Mouse (Mus musculus) intestine, embryonic 16.5 days (tissue): ENCODE measurements around the gene Plpp7. TPM values are rescaled to one million over a fixed set of nuclear protein-coding genes. Genes with fewer than 3 reads are reported as not detected.

ENCODE experiments used
- ATAC-seq: fragments of 200-750 bp; cut with Nextera tagmentation; 2 replicates; pipeline ENCODE4 v1.8.0; 2017; ENCODE audit warnings: moderate TSS enrichment, moderate library complexity
- H3K27ac ChIP-seq: fragments of 300-500 bp; sonication (generic); 2 replicates; pipeline ENCODE4 v1.5.1; 2014; ENCODE audit warnings: mild to moderate bottlenecking, low read length
- H3K27me3 ChIP-seq: fragments of 300-500 bp; sonication (generic); replicated peaks from 2 replicates; pipeline ENCODE4 v1.6.1; 2014; ENCODE audit warnings: low read length, control low read depth, mixed read lengths; ENCODE audit not compliant: control insufficient read depth, insufficient read depth
- H3K36me3 ChIP-seq: fragments of 300-500 bp; sonication (generic); 2 replicates; pipeline ENCODE4 v1.6.1; 2014; ENCODE audit warnings: low read length, control low read depth; ENCODE audit not compliant: control insufficient read depth, insufficient read depth
- H3K4me1 ChIP-seq: fragments of 300-500 bp; sonication (generic); 2 replicates; pipeline ENCODE4 v1.6.1; 2014; ENCODE audit warnings: low read length, control low read depth, mixed read lengths; ENCODE audit not compliant: control insufficient read depth, insufficient read depth
- H3K4me2 ChIP-seq: fragments of 300-500 bp; sonication (generic); 2 replicates; pipeline ENCODE4 v1.6.1; 2014; ENCODE audit warnings: low read depth, low read length, control low read depth
- H3K4me3 ChIP-seq: fragments of 300-500 bp; sonication (generic); 2 replicates; pipeline ENCODE4 v1.5.1; 2014; ENCODE audit warnings: mild to moderate bottlenecking, low read length
- H3K9ac ChIP-seq: fragments of 300-500 bp; sonication (generic); 2 replicates; pipeline ENCODE4 v1.6.1; 2014; ENCODE audit warnings: low read depth, low read length
- H3K9me3 ChIP-seq: fragments of 300-500 bp; sonication (generic); 2 replicates; pipeline ENCODE4 v1.6.1; 2016; ENCODE audit warnings: low read length, control low read depth; ENCODE audit not compliant: control insufficient read depth
- WGBS: fragments of 180-500 bp; shearing (Covaris S2); extraction: QIAGEN DNeasy Blood & Tissue Kit; methylation state at CpG from one replicate; pipeline ENCODE4 v1.1.7; 2014; 5-methylcytosine and 5-hydroxymethylcytosine counted together
- polyA plus RNA-seq: library from polyadenylated mRNA; unstranded; fragments of >200 nt; fragmentation: Nextera tagmentation; extraction: Ambion mirVana; gene quantifications from 2 replicates; pipeline ENCODE4 v1.2.1, GENCODE M21; 2015

The Plpp7 gene
- polyA plus RNA-seq, 1 experiment from 2014 or later = 5.0 TPM

GRCm38 (mm10) chr2:32105117-32105913 lies 10.0 kb downstream of the Plpp7 start:
- no peak for ATAC-seq
- H3K4me1 ChIP-seq = no peaks in the 10 kb centered on the region

GRCm38 (mm10) chr2:32105930-32106329 lies 10.6 kb downstream of the Plpp7 start:
- Histone ChIP-seq H3K9ac (no peak overlapping the region), H3K4me1 (no peaks in the 10 kb centered on the region), H3K27me3 (no peaks in the 10 kb centered on the region), H3K9me3 (0 out of 2 replicates have a peak, but pooled peaks cover under 1% of the 10 kb centered on the region), H3K4me2 (no peak overlapping the region), H3K36me3 (no peaks in the 10 kb centered on the region), H3K4me3 (no peak overlapping the region), H3K27ac (no peak overlapping the region)
- ATAC-seq = no peak
- WGBS = 82% methylated on average over 7 of the region's 7 CpGs

More at GRCm38 (mm10) chr2:32105117-32105913, 10.0 kb downstream of the Plpp7 start:
- WGBS = 79% methylated on average over 16 of the region's 16 CpGs
- Histone ChIP-seq H3K4me3 (no peak overlapping the region), H3K27ac (no peak overlapping the region), H3K4me2 (no peak overlapping the region), H3K9me3 (peaks cover 6% of the 10 kb centered on the region; the same call in 1 of the 2 replicates), H3K9ac (no peak overlapping the region), H3K36me3 (no peaks in the 10 kb centered on the region), H3K27me3 (no peaks in the 10 kb centered on the region)

- Histone ChIP-seq H3K27ac (no peak overlapping the region), H3K9ac (no peak overlapping the region), H3K4me1 (no peaks in the 10 kb centered on the region), H3K27me3 (no peaks in the 10 kb centered on the region), H3K36me3 (no peaks in the 10 kb centered on the region), H3K9me3 (no peaks in the 10 kb centered on the region), H3K4me3 (no peak overlapping the region), H3K4me2 (no peak overlapping the region)
- ATAC-seq = no peak
- 100% methylated on average over 1 of the region's 1 CpGs for WGBS
Observed at GRCm38 (mm10) chr2:32111268-32111667, 15.9 kb downstream of the Plpp7 start.

- 72% methylated on average over 2 of the region's 2 CpGs for WGBS
Observed at GRCm38 (mm10) chr2:32112548-32112947, 17.2 kb downstream of the Plpp7 start.

DNA sequence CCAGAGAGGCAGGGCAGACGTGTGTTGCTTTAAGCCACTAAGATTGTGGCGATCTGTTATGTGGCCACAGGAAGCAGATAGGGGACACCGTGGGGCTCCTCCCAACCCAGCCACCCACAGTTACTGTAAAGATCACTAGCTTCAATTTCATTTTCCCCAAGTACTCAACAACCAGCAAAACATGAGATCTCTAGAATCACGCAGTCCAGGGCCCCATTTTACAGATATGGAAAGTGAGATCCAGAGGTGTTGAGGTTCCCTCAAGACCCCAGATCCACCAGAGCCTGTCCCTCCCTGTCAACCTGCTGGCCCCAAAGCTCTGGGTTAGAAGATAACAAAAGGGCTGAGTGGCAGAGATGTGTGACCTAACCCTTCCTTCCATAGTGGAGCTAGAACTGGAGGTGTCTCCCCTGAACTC lies 20.5 kb downstream of the Plpp7 start:
- Histone ChIP-seq H3K27me3 (no peaks in the 10 kb centered on the region), H3K9ac (no peak overlapping the region), H3K36me3 (no peaks in the 10 kb centered on the region), H3K4me2 (no peak overlapping the region), H3K27ac (no peak overlapping the region), H3K9me3 (no peaks in the 10 kb centered on the region), H3K4me3 (no peak overlapping the region), H3K4me1 (no peaks in the 10 kb centered on the region)
- no peak for ATAC-seq
- WGBS = 89% methylated on average over 4 of the region's 4 CpGs

More at GRCm38 (mm10) chr2:32112548-32112947, 17.2 kb downstream of the Plpp7 start:
- Histone ChIP-seq H3K27me3 (no peaks in the 10 kb centered on the region), H3K36me3 (no peaks in the 10 kb centered on the region), H3K27ac (no peak overlapping the region), H3K4me2 (no peak overlapping the region), H3K9ac (no peak overlapping the region), H3K4me3 (no peak overlapping the region), H3K9me3 (no peaks in the 10 kb centered on the region), H3K4me1 (no peaks in the 10 kb centered on the region)
- no peak for ATAC-seq

DNA sequence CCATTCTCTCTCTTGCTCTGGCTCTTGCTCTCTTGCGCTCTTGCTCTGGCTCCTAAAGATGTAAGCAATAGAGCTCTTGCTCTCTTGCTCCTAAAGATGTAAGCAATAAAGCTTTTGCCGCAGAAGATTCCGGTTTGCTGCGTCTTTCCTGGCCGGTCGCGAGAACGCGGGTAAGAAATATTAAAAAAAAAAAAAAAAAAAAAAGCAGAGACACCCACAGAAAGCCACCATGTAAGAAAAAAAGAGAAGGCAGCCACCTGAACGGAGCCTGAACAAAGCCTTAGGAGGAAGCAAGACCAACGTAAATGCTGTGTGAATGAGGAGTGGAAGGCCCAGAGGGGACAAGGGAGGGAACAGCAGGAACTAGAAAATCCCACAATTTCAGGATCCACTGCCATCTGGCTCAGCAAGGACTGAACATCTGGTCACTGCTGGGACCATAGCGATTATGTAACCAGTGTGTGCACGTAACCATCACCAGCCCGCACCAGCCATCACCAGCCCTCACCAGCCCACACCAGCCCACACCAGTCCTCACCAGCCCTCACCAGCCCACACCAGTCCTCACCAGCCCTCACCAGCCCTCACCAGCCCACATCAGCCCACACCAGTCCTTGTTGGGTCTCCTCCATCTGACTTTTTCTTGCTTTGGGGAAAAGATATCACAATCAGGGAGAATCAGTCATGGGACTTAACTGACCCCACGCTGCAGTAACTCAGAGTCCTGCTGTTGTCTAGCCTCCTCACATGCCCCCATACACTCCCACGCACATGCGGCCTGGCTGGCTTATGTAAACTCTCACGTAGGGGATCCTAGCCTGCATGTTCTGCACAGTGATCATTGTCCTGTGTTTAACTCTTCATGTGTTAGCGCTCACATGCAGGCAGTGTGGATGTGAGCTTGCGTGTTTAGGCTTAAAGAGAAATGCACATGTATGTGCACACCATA lies 24.7 kb downstream of the Plpp7 start:
- no peak for ATAC-seq
- Histone ChIP-seq H3K4me3 (no peak overlapping the region), H3K4me2 (no peak overlapping the region), H3K9me3 (no peaks in the 10 kb centered on the region), H3K36me3 (no peaks in the 10 kb centered on the region), H3K9ac (no peak overlapping the region), H3K27me3 (no peaks in the 10 kb centered on the region), H3K4me1 (no peaks in the 10 kb centered on the region), H3K27ac (no peak overlapping the region)
- 88% methylated on average over 20 of the region's 20 CpGs for WGBS

DNA sequence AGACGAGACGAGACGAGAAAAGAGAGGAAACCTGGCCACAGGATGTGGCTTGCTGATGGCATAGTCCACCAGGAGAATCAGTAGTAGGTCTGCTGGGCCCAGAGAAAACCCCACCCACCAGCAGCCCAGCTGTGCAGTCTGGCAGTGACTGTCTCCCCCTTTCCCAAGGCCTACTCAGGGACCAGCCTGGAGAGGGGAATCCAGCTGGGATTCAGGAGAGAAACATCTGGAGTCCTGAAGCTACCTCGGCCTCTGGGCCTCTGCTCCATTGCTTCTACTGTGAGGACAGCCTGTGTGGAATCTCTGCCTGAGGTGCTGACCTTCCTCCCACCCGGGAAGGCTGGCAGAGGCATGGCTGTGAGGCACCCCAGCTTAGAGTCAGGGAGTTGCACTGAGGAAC lies 25.8 kb downstream of the Plpp7 start:
- Histone ChIP-seq H3K27ac (no peak overlapping the region), H3K4me1 (no peaks in the 10 kb centered on the region), H3K9ac (no peak overlapping the region), H3K4me2 (no peak overlapping the region), H3K36me3 (no peaks in the 10 kb centered on the region), H3K9me3 (no peaks in the 10 kb centered on the region), H3K4me3 (no peak overlapping the region), H3K27me3 (no peaks in the 10 kb centered on the region)
- WGBS = 66% methylated on average over 5 of the region's 5 CpGs
- no peak for ATAC-seq

GRCm38 (mm10) chr2:32121785-32122184 lies 26.5 kb downstream of the Plpp7 start:
- H3K27ac ChIP-seq = no peak overlapping the region
- H3K9me3 ChIP-seq = no peaks in the 10 kb centered on the region
- H3K4me3 ChIP-seq = no peak overlapping the region
- ATAC-seq = no peak
- no peaks in the 10 kb centered on the region for H3K4me1 ChIP-seq
- H3K36me3 ChIP-seq = no peaks in the 10 kb centered on the region
- no peak overlapping the region for H3K9ac ChIP-seq
- no peaks in the 10 kb centered on the region for H3K27me3 ChIP-seq
- H3K4me2 ChIP-seq = no peak overlapping the region
- WGBS = 86% methylated on average over 2 of the region's 2 CpGs
